Comparison of ENCODE assay signal across 9 mouse cellular contexts in the genomic region with DNA sequence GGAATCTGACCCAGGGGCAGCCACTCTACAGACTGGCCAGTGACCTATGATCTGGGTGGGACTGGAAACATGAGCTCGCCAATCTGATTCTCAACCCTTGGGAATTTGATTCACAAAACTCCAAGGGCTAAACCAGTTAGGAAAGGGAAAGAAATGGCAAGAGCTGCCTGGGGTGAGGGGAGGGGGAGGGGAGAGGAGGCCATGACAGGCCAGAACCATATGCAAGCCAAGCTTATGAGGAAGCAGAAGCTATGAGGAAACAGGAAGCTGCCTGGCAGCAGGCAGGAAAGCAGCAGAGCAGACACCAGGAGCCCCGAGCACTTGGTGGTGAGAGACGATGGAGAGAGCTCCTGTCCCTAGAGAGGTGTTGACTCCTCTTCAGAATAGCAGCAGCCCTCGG.
DNase-seq lines count a peak whose midpoint lies in the region; ATAC-seq and TF ChIP-seq lines count a peak whose summit lies in the region.
"Had no signal": no experiment of that assay in that cellular context is flagged by ENCODE, and none has a peak within 500 bp of the region (broad histone marks: within the 10 kb centered on the region; RNA-seq: fewer than 3 reads in every experiment).

No protein-coding gene starts in this region.

- no peak for TF ChIP-seq CTCF in MEL (IDR thresholded peaks at IDR 0.05 in 2 of 3, conservative IDR thresholded peaks at IDR 0.05 in 1 of 3; ENCODE audit: control insufficient read depth in 1 of 3, insufficient read depth in 1 of 3, low read depth in 2 of 3, low read length in 3 of 3, poor library complexity in 1 of 3, severe bottlenecking in 1 of 3)

- TF ChIP-seq EP300 in MEL (IDR thresholded peaks at IDR 0.05; ENCODE audit: low read depth in 1 of 2, low read length in 2 of 2): 0 out of 4 replicates have a peak, but pooled peaks of 1 of the 2 experiments have one; percentile 5

- peaks cover 0 to 3% of the 10 kb centered on the region in 2 experiments; a peak in 3 of 4 replicates for H3K4me1 ChIP-seq in MEL (ENCODE audit: control insufficient read depth in 1 of 2, insufficient read depth in 2 of 2, low read length in 2 of 2)

- H3K27ac ChIP-seq in MEL (ENCODE audit: control insufficient read depth, low read depth, low read length): no peak overlapping the region
- H3K27ac ChIP-seq: limb, embryonic 13.5 days had no signal

- peaks cover 2% of the 10 kb centered on the region; the same call in 1 of the 2 replicates for H3K79me2 ChIP-seq in MEL (ENCODE audit: control insufficient read depth, insufficient read depth, low read length, poor library complexity)

- H3K36me3 ChIP-seq in MEL (ENCODE audit: control insufficient read depth in 1 of 2, insufficient read depth in 2 of 2, low read length in 2 of 2): peaks cover 0 to 11% of the 10 kb centered on the region in 2 experiments; a peak in 2 of 4 replicates
- H3K36me3 ChIP-seq: limb, embryonic 13.5 days had no signal

- peak; percentile 53 to 69 for DNase-seq in heart, adult 18-20 months
- no peak for DNase-seq in heart, postnatal 4 days
- peak; percentile 58 for DNase-seq in MEL (ENCODE audit: low read depth, low spot score)
- peak; percentile 57 for DNase-seq in lung, postnatal 10 days
- DNase-seq in right cerebral cortex, postnatal 25 days: no peak
- no peak for DNase-seq in frontal cortex, postnatal 36 days (ENCODE audit: low spot score in 2 of 2)
- DNase-seq in cerebellum, postnatal 25 days: no peak

- peak; percentile 87 to 90 for ATAC-seq in hematopoietic stem cell, adult 5-6 weeks (replicated peaks in 1 of 2; ENCODE audit: insufficient read depth in 1 of 2, low FRiP score in 2 of 2, low TSS enrichment in 1 of 2, low read depth in 1 of 2, poor library complexity in 2 of 2, severe bottlenecking in 2 of 2)

- TF ChIP-seq RAD21 in MEL (IDR thresholded peaks at IDR 0.05; ENCODE audit: low read depth, low read length): no peak

- H3K9ac ChIP-seq in MEL (ENCODE audit: control insufficient read depth, low read depth, low read length, poor library complexity, severe bottlenecking): no peak overlapping the region
- H3K9ac ChIP-seq: limb, embryonic 13.5 days had no signal

- TF ChIP-seq POLR2A in MEL (IDR thresholded peaks at IDR 0.05; ENCODE audit: control insufficient read depth in 1 of 2, insufficient read depth in 1 of 2, low read depth in 1 of 2, low read length in 2 of 2, poor library complexity in 1 of 2): no peak

- H3K27me3 ChIP-seq in MEL (ENCODE audit: control insufficient read depth in 1 of 2, insufficient read depth in 2 of 2, low read length in 2 of 2): peaks cover 0 to 2% of the 10 kb centered on the region in 2 experiments; a peak in 2 of 4 replicates
- H3K27me3 ChIP-seq: limb, embryonic 13.5 days had no signal

- no peak overlapping the region for H3K4me3 ChIP-seq in MEL (ENCODE audit: control insufficient read depth in 1 of 2, insufficient read depth in 1 of 2, low read depth in 2 of 2, low read length in 2 of 2)
- H3K4me3 ChIP-seq: limb, embryonic 13.5 days had no signal

- no peaks in the 10 kb centered on the region for H3K9me3 ChIP-seq in MEL (replicated peaks; ENCODE audit: insufficient read depth, low read length)

TF ChIP-seq in MEL, 35 proteins besides CTCF, POLR2A, EP300 and RAD21:
- TF ChIP-seq ELF1 (IDR thresholded peaks at IDR 0.05; ENCODE audit: low read depth, low read length) (peak; percentile 51; the same call in 1 of the 2 replicates), USF1 (IDR thresholded peaks at IDR 0.05; ENCODE audit: low read depth, low read length) (no peak), MYC (IDR thresholded peaks at IDR 0.05; ENCODE audit: low read depth, low read length) (no peak)

Comparison
In these comparisons a context has a peak if more than half of its experiments do, and no peak if none do; other contexts are left out.
1. DNase-seq: peak in heart, adult 18-20 months (2 of 2), MEL (single experiment) and lung, postnatal 10 days (single experiment); none in heart, postnatal 4 days (single experiment), right cerebral cortex, postnatal 25 days (single experiment), frontal cortex, postnatal 36 days (0 of 2) and cerebellum, postnatal 25 days (0 of 2).